Mouse (Mus musculus) limb, embryonic 14.5 days (tissue): ENCODE results near the gene Snx15. TPM values are rescaled to one million over a fixed set of nuclear protein-coding genes. Genes with fewer than 3 reads are reported as not detected.
A peak's percentile ranks its signal among the peaks of the same experiment; 100 is the strongest.

Experiments
- ATAC-seq: fragments of 200-750 bp; cut with Nextera tagmentation; 2 replicates; pipeline ENCODE4 v1.8.0; 2017; ENCODE audit warnings: low read depth, moderate number of reproducible peaks, moderate TSS enrichment; ENCODE audit not compliant: low FRiP score
- DNase-seq: peaks from one replicate; pipeline ENCODE4 v3.0.0-alpha.2; 2015; ENCODE audit warnings: low spot score
- H3K27ac ChIP-seq: fragments of 300-500 bp; sonication (generic); replicated peaks from 2 replicates; pipeline ENCODE4 v1.5.1; 2014; ENCODE audit warnings: low read depth, mild to moderate bottlenecking, low read length, moderate library complexity, mixed read lengths
- H3K27me3 ChIP-seq: fragments of 300-500 bp; sonication (generic); 2 replicates; pipeline ENCODE4 v1.6.1; 2014; ENCODE audit warnings: low read length, mixed read lengths; ENCODE audit not compliant: control insufficient read depth, insufficient read depth
- H3K36me3 ChIP-seq: fragments of 300-500 bp; sonication (generic); 2 replicates; pipeline ENCODE4 v1.6.1; 2014; ENCODE audit warnings: mild to moderate bottlenecking, low read length, moderate library complexity, mixed read lengths; ENCODE audit not compliant: control insufficient read depth, insufficient read depth
- H3K4me1 ChIP-seq: fragments of 300-500 bp; sonication (generic); 2 replicates; pipeline ENCODE4 v1.6.1; 2014; ENCODE audit warnings: antibody characterized with exemption, low read length, mixed read lengths; ENCODE audit not compliant: control insufficient read depth, insufficient read depth
- H3K4me2 ChIP-seq: fragments of 300-500 bp; sonication (generic); replicated peaks from 2 replicates; pipeline ENCODE4 v1.6.1; 2014; ENCODE audit warnings: low read depth, mild to moderate bottlenecking, low read length, moderate library complexity; ENCODE audit not compliant: severe bottlenecking
- H3K4me3 ChIP-seq: fragments of 300-500 bp; sonication (generic); replicated peaks from 2 replicates; pipeline ENCODE4 v1.5.1; 2014; ENCODE audit warnings: low read length
- H3K9ac ChIP-seq: fragments of 300-500 bp; sonication (generic); 2 replicates; pipeline ENCODE4 v1.6.1; 2014; ENCODE audit warnings: mild to moderate bottlenecking, low read depth, low read length, moderate library complexity; ENCODE audit not compliant: severe bottlenecking
- H3K9me3 ChIP-seq: fragments of 300-500 bp; sonication (generic); 2 replicates; pipeline ENCODE4 v1.6.1; 2016; ENCODE audit warnings: low read length; ENCODE audit not compliant: control insufficient read depth
- POLR2A ChIP-seq: fragments of 200-500 bp; IDR thresholded peaks from 2 replicates; pipeline ENCODE4 v1.8.0; 2012; ENCODE audit warnings: inconsistent platforms, mild to moderate bottlenecking, moderate library complexity, borderline replicate concordance; ENCODE audit not compliant: insufficient read depth, insufficient read length; ENCODE audit errors: extremely low read depth
- WGBS: fragments of 180-500 bp; shearing (Covaris S2); extraction: QIAGEN DNeasy Blood & Tissue Kit; methylation state at CpG from one replicate; pipeline ENCODE4 v1.1.7; 2014; 5-methylcytosine and 5-hydroxymethylcytosine counted together
- polyA plus RNA-seq, 2 experiments: library from polyadenylated mRNA; depleted of rRNA in 1 of 2; stranded (reverse) in 1 of 2; unstranded in 1 of 2; fragments of >200 nt; fragmentation: Nextera tagmentation in 1 of 2; extraction: Ambion mirVana in 1 of 2; gene quantifications; 2 replicates each; pipeline versions ENCODE4 v1.2.1 to v1.2.3; 2012 to 2014

Snx15 gene
- polyA plus RNA-seq, 2 experiments = 30.2 to 36.4 TPM

DNA sequence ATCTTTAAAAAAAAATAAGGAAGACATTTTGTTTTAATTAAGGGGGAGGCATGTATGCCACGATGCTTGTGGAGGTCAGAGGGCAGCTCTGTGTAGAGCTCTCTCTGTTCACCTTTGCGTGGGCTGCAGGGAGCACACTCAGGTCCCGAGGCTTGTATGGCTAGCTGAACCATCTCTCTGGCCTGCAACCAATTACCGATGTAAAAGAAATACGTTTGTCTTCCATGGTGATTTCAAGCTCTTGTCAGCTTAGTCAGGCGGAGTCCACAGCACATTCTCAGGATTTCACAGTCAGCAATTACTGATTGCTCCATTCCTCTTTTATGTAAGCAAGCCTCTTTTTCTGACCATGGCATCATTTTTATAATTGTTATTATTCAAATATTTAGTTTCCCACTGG lies 26.9 kb downstream of the Snx15 start:
- WGBS = 26% methylated on average over 6 of the region's 6 CpGs
- no peak overlapping the region for H3K4me3 ChIP-seq
- H3K27me3 ChIP-seq = no peaks in the 10 kb centered on the region
- DNase-seq (no peak), ATAC-seq (no peak)
- TF ChIP-seq POLR2A = no peak
- H3K4me1 ChIP-seq = no peaks in the 10 kb centered on the region
- no peaks in the 10 kb centered on the region for H3K9me3 ChIP-seq
- no peak overlapping the region for H3K4me2 ChIP-seq
- H3K27ac ChIP-seq = no peak overlapping the region
- 0 out of 2 replicates have a peak, but pooled peaks cover 6% of the 10 kb centered on the region for H3K36me3 ChIP-seq
- no peak overlapping the region for H3K9ac ChIP-seq

DNA sequence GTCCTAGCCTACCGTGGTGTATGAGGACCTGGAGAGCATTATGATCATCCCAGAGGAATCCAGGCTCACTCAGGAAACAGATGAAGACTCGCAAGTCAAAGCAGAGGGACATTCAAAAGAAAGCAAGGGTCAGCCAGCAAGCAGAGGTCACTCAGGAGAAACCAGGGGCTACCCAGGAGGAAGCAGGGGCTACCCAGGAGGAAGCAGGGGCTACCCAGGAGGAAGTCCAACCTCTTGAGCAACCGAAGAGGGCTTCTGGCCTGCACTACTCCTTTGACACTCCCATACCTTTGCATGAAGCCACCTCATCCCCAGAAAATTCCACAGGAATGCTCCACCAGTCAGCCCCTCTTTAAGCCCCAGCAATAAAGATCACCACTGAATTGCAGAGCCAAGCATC lies 30.3 kb downstream of the Snx15 start:
- 91% methylated on average over 3 of the region's 3 CpGs for WGBS

GRCm38 (mm10) chr19:6094119-6094518 lies 34.0 kb downstream of the Snx15 start, which contains the start of gene AC131692.1:
TSS of gene AC131692.1 (plus strand) at chr19:6094419.
- WGBS = 88% methylated on average over 7 of the region's 7 CpGs
- H3K9ac ChIP-seq = no peak within 1 kb of the TSS
- TF ChIP-seq POLR2A = no peak
- no peaks in the 10 kb centered on the region for H3K9me3 ChIP-seq
- no peak for DNase-seq
- no peak within 1 kb of the TSS for H3K4me3 ChIP-seq
- ATAC-seq = no peak
- peaks cover 43% of the 10 kb centered on the region for H3K36me3 ChIP-seq
- no peaks in the 10 kb centered on the region for H3K4me1 ChIP-seq
- no peaks in the 10 kb centered on the region for H3K27me3 ChIP-seq
- H3K27ac ChIP-seq = no peak within 1 kb of the TSS
- no peak within 1 kb of the TSS for H3K4me2 ChIP-seq

More for the DNA sequence above, 30.3 kb downstream of the Snx15 start:
- no peak for ATAC-seq
- no peak for TF ChIP-seq POLR2A
- Histone ChIP-seq H3K4me3 (no peak overlapping the region), H3K36me3 (peaks cover 16% of the 10 kb centered on the region), H3K27me3 (no peaks in the 10 kb centered on the region), H3K9ac (no peak overlapping the region), H3K4me1 (no peaks in the 10 kb centered on the region), H3K27ac (no peak overlapping the region), H3K9me3 (no peaks in the 10 kb centered on the region), H3K4me2 (no peak overlapping the region)
- no peak for DNase-seq

DNA sequence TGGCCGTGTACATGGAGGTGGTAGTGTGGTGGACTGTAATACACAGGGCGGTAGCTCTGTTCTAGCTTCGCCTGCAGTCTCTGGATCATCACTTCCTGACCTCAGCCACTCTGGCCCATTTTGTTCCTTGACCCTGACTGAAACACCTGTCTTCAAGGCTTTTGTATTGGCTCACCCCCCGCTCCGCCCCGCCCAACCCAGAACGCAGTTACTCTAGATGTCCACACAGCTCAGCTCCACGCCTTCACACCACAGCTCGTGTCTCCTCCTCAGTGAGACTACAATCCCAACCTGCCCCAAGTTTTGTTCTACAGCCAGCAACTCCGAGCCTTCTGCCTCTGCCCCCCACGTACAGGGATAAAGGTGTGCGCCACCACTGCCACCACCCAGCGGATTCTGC lies 39.3 kb downstream of the Snx15 start:
- Histone ChIP-seq H3K9ac (no peak overlapping the region), H3K4me3 (no peak overlapping the region), H3K27me3 (no peaks in the 10 kb centered on the region), H3K4me2 (no peak overlapping the region), H3K36me3 (peaks cover 42% of the 10 kb centered on the region), H3K9me3 (no peaks in the 10 kb centered on the region), H3K4me1 (peaks cover 7% of the 10 kb centered on the region), H3K27ac (no peak overlapping the region)
- WGBS = 92% methylated on average over 13 of the region's 13 CpGs
- no peak for TF ChIP-seq POLR2A
- ATAC-seq = no peak
- DNase-seq = no peak

- peaks cover 47% of the 10 kb centered on the region for H3K36me3 ChIP-seq
- under 1% methylated on average over 17 of the region's 17 CpGs for WGBS
Observed at GRCm38 (mm10) chr19:6085417-6085879, 42.7 kb downstream of the Snx15 start.

More at GRCm38 (mm10) chr19:6085417-6085879, 42.7 kb downstream of the Snx15 start:
- Histone ChIP-seq H3K27ac (no peak overlapping the region), H3K4me3 (peak overlapping the region; percentile 70), H3K9ac (peak overlapping the region; percentile 76), H3K27me3 (no peaks in the 10 kb centered on the region), H3K4me2 (peak overlapping the region; percentile 85), H3K4me1 (peaks cover 13% of the 10 kb centered on the region), H3K9me3 (no peaks in the 10 kb centered on the region)
- DNase-seq (peak; percentile 75), ATAC-seq (peak; percentile 48; the same call in 1 of the 2 replicates)
- TF ChIP-seq POLR2A = no peak
